Mouse (Mus musculus) cortical plate, adult 2 months (tissue): ENCODE measurements at regions not wholly inside any gene's neighbourhood (a gene's known extent, or its start where the extent isn't known, plus 50 kb on each side); places are given as distances from the start of the nearest gene placed in this dataset.

Experiments
- CTCF ChIP-seq: fragments of 200-500 bp; IDR thresholded peaks from 2 replicates; pipeline ENCODE4 v1.5.1; 2011; ENCODE audit warnings: mild to moderate bottlenecking, control low read depth, low read length; ENCODE audit not compliant: insufficient read depth; ENCODE audit errors: extremely low read depth
- POLR2A ChIP-seq: fragments of 200-500 bp; IDR thresholded peaks from 2 replicates; pipeline ENCODE4 v1.6.1; 2011; ENCODE audit warnings: mild to moderate bottlenecking, low read length, control low read depth; ENCODE audit not compliant: insufficient read depth; ENCODE audit errors: extremely low read depth

DNA sequence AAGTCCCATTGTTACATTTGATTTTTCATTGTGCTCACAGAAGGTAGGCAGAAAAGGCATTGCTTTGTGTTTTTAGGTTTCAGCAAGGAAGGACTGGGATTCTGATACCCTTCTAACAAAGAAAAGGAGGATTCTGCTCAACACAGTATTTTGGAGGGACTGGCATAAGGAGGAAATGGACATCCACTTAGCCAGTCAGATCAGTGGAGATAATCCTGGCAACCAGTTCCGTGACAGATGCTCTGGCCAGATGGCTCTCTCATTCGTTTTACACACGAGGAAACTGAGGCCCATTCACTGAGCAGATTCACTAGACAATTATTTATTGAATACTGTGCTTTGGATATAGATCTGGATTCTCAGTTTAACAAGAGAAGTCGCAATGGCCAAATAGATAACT is 178.2 kb upstream of the Rps6ka3 start:
- TF ChIP-seq POLR2A (no peak), CTCF (no peak)
